Mouse (Mus musculus) limb, embryonic 13.5 days (tissue): ENCODE results near the gene Kat5. TPM values are rescaled to one million over a fixed set of nuclear protein-coding genes. Genes with fewer than 3 reads are reported as not detected.

Experiments
- ATAC-seq: fragments of 200-750 bp; cut with Nextera tagmentation; 2 replicates; pipeline ENCODE4 v1.8.0; 2017; ENCODE audit warnings: low read depth, moderate number of reproducible peaks, moderate TSS enrichment; ENCODE audit not compliant: low FRiP score
- H3K27ac ChIP-seq: fragments of 300-500 bp; sonication (generic); 2 replicates; pipeline ENCODE4 v1.5.1; 2015; ENCODE audit warnings: inconsistent platforms, mild to moderate bottlenecking, moderate library complexity
- H3K27me3 ChIP-seq: fragments of 300-500 bp; sonication (generic); 2 replicates; pipeline ENCODE4 v1.6.1; 2015; ENCODE audit warnings: mild to moderate bottlenecking, inconsistent platforms
- H3K36me3 ChIP-seq: fragments of 300-500 bp; sonication (generic); 2 replicates; pipeline ENCODE4 v1.6.1; 2015; ENCODE audit warnings: inconsistent platforms, mild to moderate bottlenecking, moderate library complexity
- H3K4me1 ChIP-seq: fragments of 300-500 bp; sonication (generic); 2 replicates; pipeline ENCODE4 v1.6.1; 2015; ENCODE audit warnings: inconsistent platforms
- H3K4me2 ChIP-seq: fragments of 300-500 bp; sonication (generic); replicated peaks from 2 replicates; pipeline ENCODE4 v1.6.1; 2015; ENCODE audit warnings: inconsistent platforms, mild to moderate bottlenecking, moderate library complexity
- H3K4me3 ChIP-seq: fragments of 300-500 bp; sonication (generic); 2 replicates; pipeline ENCODE4 v1.5.1; 2015; ENCODE audit warnings: moderate library complexity, mild to moderate bottlenecking, inconsistent platforms
- H3K9ac ChIP-seq: fragments of 300-500 bp; sonication (generic); 2 replicates; pipeline ENCODE4 v1.6.1; 2015; ENCODE audit warnings: mild to moderate bottlenecking, inconsistent platforms
- H3K9me3 ChIP-seq: fragments of 300-500 bp; sonication (generic); 2 replicates; pipeline ENCODE4 v1.6.1; 2016; ENCODE audit warnings: inconsistent platforms
- WGBS: fragments of 180-500 bp; shearing (Covaris S2); methylation state at CpG from one replicate; pipeline ENCODE4 v1.1.7; 2015; 5-methylcytosine and 5-hydroxymethylcytosine counted together
- polyA plus RNA-seq: library from polyadenylated mRNA; unstranded; fragments of >200 nt; fragmentation: Nextera tagmentation; extraction: Ambion mirVana; gene quantifications from 2 replicates; pipeline ENCODE4 v1.2.1, GENCODE M21; 2015

Gene Kat5
- polyA plus RNA-seq, 1 experiment from 2014 or later: 61.5 TPM

DNA sequence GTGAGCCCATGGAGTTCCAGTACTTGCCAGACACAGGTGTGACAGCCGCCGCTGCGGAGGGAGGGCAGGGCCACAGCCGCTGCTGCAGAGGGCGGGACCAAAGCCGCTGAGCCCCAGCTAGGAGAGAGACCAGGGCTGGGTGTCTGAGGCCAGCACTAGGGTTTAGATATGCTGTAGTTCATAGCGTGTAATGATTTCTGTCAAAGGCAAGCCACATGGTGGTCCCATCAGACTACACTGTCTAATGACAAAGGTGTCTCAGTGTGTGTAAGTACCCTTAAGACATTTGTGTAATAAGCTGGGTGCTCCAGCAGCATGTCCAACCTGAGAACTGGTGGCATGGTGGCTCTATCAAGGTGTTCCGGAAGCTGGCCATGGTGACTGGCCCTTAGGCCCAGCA, 31.6 kb upstream of the Kat5 start:
- 90% methylated on average over 8 of the region's 8 CpGs for WGBS
- no peak for ATAC-seq
- Histone ChIP-seq H3K4me3 (no peak overlapping the region), H3K27ac (no peak overlapping the region), H3K9me3 (no peaks in the 10 kb centered on the region), H3K4me2 (no peak overlapping the region), H3K36me3 (peaks cover 82% of the 10 kb centered on the region), H3K27me3 (no peaks in the 10 kb centered on the region), H3K4me1 (peaks cover 19% of the 10 kb centered on the region), H3K9ac (no peak overlapping the region)

DNA sequence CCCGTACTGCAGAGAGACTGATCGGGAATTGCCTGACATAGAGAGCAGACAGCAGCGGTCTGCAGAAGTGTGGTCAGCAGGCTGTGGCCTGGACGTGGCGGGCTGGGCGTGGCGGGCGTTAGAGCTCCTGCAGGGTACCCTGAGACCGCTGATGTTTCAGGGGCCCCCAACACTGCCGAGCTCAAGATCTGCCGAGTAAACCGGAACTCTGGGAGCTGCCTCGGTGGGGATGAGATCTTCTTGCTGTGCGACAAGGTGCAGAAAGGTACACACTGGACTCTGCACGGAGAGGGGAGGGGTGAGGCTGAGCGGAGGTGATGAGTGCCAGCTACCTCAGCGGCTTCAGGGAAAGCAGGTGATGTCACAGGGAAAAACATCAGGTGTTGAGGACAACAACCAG, 31.0 kb upstream of the Kat5 start:
- WGBS: 92% methylated on average over 17 of the region's 17 CpGs
- peaks cover 75% of the 10 kb centered on the region for H3K36me3 ChIP-seq
- no peak overlapping the region for H3K4me2 ChIP-seq
- no peaks in the 10 kb centered on the region for H3K9me3 ChIP-seq
- no peak overlapping the region for H3K27ac ChIP-seq
- ATAC-seq: no peak
- H3K27me3 ChIP-seq: no peaks in the 10 kb centered on the region
- H3K4me1 ChIP-seq: peaks cover 25% of the 10 kb centered on the region
- no peak overlapping the region for H3K4me3 ChIP-seq
- no peak overlapping the region for H3K9ac ChIP-seq

DNA sequence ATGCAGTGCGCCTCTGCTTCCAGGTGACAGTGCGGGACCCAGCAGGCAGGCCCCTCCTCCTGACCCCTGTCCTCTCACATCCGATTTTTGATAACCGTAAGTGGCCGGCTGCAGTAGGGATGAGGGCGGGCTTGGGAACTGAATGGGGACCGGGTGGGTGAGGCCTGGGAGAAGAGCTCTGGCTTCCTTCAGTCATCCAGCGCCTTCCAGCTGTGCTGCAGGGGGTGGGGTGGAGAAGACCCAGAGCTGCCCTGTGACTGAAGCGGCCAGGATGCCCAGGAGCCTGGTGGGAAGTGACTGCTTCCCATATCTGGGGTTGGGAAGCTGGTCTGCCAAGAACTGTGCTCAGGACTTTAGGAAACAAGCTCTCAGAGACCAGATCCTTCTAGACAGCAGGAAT, 30.3 kb upstream of the Kat5 start:
- no peak overlapping the region for H3K4me3 ChIP-seq
- 70% methylated on average over 9 of the region's 9 CpGs for WGBS
- H3K36me3 ChIP-seq: peaks cover 69% of the 10 kb centered on the region
- H3K4me2 ChIP-seq: no peak overlapping the region
- H3K9ac ChIP-seq: no peak overlapping the region
- H3K27me3 ChIP-seq: no peaks in the 10 kb centered on the region
- no peaks in the 10 kb centered on the region for H3K9me3 ChIP-seq
- H3K4me1 ChIP-seq: peaks cover 26% of the 10 kb centered on the region
- no peak for ATAC-seq
- no peak overlapping the region for H3K27ac ChIP-seq

DNA sequence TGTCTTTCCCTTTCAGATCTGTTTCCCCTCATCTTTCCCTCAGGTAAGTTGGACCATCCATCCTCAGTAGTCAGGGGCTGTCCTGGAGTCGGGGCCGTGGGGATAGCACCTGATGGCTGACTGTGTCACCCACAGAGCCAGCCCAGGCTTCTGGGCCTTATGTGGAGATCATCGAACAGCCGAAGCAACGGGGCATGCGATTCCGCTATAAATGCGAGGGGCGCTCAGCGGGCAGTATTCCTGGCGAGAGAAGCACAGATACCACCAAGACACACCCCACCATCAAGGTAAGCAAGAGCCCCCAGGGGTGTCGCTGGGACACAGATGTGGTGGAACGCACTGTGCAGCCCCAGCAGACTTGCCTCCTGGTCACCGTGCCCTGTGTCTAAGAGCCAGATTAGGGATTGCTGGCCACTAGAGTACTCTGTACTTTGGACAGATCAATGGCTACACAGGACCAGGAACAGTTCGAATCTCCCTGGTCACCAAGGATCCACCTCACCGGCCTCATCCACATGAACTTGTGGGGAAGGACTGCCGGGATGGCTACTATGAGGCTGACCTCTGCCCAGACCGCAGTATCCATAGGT, 28.5 kb upstream of the Kat5 start:
- H3K27ac ChIP-seq: no peak overlapping the region
- H3K4me2 ChIP-seq: peak overlapping the region; percentile 92
- peaks cover 50% of the 10 kb centered on the region for H3K36me3 ChIP-seq
- peak overlapping the region; percentile 79 for H3K4me3 ChIP-seq
- H3K4me1 ChIP-seq: peaks cover 26% of the 10 kb centered on the region
- H3K9me3 ChIP-seq: no peaks in the 10 kb centered on the region
- peak overlapping the region; percentile 87 for H3K9ac ChIP-seq
- WGBS: 90% methylated on average over 18 of the region's 18 CpGs
- ATAC-seq: no peak
- H3K27me3 ChIP-seq: no peaks in the 10 kb centered on the region

DNA sequence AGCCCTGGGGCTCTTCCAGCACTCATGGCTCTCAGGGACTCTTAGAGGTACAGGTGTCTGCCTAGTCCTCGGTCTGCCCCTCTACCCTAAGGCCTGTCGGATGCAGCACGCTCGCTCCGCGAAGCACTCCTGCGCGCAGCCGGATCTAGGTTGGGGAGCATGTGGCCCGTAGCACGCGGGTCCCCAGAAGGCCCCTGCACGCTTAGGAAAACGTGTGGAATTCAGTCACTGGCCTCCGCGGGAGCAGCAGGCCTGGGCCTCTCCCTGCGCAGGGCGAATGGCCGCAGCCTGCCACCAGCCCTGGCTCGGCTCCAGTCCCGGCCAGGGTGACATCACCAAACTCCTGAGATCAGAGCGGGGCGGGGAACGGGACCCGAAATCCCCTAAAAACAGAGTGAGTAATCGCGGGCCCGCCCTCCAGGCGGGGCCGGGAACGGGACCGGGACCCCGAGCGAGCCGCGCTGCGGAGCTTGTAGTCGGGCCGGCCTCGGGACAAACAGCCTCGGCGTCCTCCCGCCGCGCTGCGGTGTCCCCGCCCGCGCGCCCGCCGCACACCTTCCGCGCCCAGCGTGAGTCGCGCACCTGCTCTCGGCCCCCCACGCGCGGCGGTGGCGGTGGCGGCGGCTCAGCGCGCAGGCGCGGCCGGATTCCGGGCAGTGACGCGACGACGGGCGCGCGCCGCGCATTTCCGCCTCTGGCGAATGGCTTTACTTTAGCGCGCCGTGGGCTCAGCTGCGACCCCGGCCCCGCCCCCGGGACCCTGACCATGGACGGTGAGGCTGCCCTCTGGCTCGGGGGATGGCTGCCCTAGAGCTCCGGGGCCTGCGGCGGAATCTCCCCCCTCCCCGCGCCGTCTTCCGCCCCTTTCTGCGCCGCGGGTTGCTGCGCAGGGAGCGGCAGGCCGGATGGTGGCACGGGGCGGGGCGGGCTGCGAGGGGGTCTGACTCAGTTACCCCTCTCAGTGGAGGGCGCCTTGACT, 27.3 kb upstream of the Kat5 start, which contains the start of gene Rela:
TSS of gene Rela (plus strand) at position 415 of the 979 bp plus-strand sequence.
- peak; percentile 83 for ATAC-seq
- under 1% methylated on average over 86 of the region's 109 CpGs for WGBS
- H3K4me2 ChIP-seq: peak within 1 kb of the TSS; percentile 92

DNA sequence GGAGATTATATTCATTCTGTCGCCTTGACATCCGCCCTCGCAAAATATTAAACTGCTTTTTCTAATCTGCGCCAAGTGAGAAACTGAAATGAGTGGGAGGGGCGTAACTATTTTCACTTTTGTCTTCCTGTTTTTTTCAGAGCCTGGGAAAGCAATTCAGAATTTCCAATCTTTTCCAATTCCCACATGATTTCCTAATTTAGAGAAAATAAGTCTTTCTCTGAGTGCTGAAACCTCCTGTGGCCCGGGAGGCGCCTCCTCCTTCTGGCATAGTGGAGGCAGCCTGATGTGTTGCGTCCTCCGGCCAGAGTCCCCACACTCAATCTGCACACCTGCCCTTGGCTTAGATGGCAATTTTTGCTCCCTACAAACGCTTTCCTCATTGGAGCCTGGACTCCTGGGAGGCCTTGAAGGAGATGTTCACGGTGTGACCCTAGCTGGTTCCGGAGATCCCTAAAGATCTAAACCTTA, 26.6 kb upstream of the Kat5 start:
- H3K4me3 ChIP-seq: peak overlapping the region; percentile 79
- H3K36me3 ChIP-seq: peaks cover 32% of the 10 kb centered on the region
- H3K27ac ChIP-seq: peak overlapping the region; percentile 82
- whole genome bisulfite sequencing: 36% methylated on average over 12 of the region's 12 CpGs
- H3K4me1 ChIP-seq: peaks cover 26% of the 10 kb centered on the region
- no peaks in the 10 kb centered on the region for H3K9me3 ChIP-seq
- peak overlapping the region; percentile 87 for H3K9ac ChIP-seq
- no peak for ATAC-seq
- no peaks in the 10 kb centered on the region for H3K27me3 ChIP-seq
- peak overlapping the region; percentile 92 for H3K4me2 ChIP-seq

More for the DNA sequence above, 27.3 kb upstream of the Kat5 start, which contains the start of gene Rela:
- Histone ChIP-seq H3K36me3 (peaks cover 40% of the 10 kb centered on the region), H3K4me1 (peaks cover 26% of the 10 kb centered on the region), H3K9ac (peak within 1 kb of the TSS; percentile 87), H3K4me3 (peak within 1 kb of the TSS; percentile 79), H3K27ac (peak within 1 kb of the TSS; percentile 82), H3K27me3 (no peaks in the 10 kb centered on the region), H3K9me3 (no peaks in the 10 kb centered on the region)

DNA sequence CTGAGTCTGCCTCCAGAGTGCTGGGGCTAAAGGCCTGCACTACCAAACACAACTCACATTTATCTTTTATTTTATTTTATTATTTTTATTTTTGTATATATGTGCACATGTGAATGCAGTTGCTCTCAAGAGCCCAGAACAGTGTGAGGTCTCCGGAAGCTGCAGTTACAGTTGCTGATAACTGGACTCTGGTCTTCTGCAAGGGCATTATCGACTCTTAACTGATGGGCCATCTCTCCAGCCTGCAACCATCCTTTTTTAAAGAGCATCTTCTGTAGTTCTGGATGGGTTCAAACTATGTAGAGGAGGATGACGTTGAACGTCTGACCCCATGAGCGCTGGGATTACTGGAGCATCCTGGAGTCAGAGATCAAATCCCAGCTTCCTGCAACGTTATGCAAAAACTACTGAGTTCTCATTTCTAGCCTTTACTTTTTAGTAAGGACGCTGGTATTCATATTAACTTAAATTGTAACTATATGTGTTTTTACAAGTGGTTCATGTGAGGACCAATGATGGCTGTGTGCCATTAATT, 26.1 kb upstream of the Kat5 start:
- ATAC-seq: no peak
- H3K4me3 ChIP-seq: no peak overlapping the region
- H3K9ac ChIP-seq: no peak overlapping the region
- WGBS: 80% methylated on average over 7 of the region's 7 CpGs
- no peaks in the 10 kb centered on the region for H3K9me3 ChIP-seq
- H3K27me3 ChIP-seq: no peaks in the 10 kb centered on the region
- peak overlapping the region; percentile 92 for H3K4me2 ChIP-seq
- H3K4me1 ChIP-seq: peaks cover 26% of the 10 kb centered on the region
- H3K36me3 ChIP-seq: peaks cover 27% of the 10 kb centered on the region
- H3K27ac ChIP-seq: no peak overlapping the region

DNA sequence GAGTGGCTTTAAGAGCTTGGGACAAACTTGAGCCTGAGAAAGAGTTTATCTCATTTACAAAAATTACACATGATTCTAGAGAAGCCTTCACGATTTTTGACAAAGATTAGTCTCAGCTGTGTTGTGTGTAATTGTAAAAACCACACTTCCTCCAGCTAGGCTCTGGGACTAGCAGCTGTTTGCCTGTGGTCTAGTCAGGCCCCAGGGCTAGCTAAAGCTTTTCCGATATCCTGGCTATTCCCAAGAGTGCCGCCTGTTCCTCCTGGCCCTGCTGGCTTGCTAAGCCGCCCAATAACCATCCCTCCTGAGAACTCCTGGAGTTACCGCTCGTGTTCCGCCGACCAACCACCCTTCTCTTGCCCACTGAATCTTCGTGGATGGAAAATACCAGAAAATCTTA, 22.1 kb upstream of the Kat5 start:
- H3K27me3 ChIP-seq: no peaks in the 10 kb centered on the region
- no peaks in the 10 kb centered on the region for H3K9me3 ChIP-seq
- H3K4me3 ChIP-seq: no peak overlapping the region
- no peak overlapping the region for H3K9ac ChIP-seq
- H3K4me2 ChIP-seq: no peak overlapping the region
- ATAC-seq: no peak
- H3K4me1 ChIP-seq: peaks cover 10% of the 10 kb centered on the region
- 64% methylated on average over 9 of the region's 9 CpGs for WGBS
- no peak overlapping the region for H3K27ac ChIP-seq
- H3K36me3 ChIP-seq: no peaks in the 10 kb centered on the region

DNA sequence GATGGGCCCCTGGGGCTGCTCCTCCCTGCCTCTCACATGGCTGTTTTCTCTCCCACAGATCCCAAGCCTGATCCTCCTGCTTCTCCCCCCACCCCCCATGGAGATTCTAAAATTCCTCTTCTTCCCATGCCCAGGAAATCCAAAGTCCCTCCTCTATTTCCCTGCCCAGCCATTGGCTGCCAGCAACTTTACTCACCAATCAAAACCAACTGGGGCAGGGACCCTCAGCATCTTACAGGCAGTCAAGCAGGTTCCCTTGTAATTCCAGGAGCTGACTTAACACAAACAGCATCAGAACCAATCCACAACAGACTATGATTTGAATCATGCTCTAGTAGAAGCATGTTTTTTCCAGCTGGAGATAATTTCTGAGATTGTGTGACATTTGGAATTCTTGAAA, 19.9 kb upstream of the Kat5 start:
- H3K9me3 ChIP-seq: no peaks in the 10 kb centered on the region

DNA sequence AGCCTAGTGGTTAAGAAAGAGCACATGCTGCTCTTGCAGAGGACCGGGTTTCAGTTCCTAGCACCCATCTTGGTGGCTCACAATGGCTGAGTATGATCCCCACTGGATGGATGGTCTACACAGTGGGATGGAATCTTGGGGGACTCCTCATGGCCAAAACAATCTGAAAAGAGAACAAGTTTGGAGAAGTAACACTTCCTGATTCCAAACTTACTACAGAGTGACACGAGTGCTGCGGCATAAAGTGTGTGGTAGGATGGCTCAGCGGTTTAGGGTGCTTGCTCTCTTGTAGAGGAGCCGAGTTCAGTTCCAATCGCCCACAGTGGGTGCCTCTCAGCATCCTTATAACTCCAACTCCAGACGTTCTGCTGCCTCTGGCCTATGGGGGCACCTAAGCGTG, 15.3 kb upstream of the Kat5 start:
- Histone ChIP-seq H3K4me3 (no peak overlapping the region), H3K27me3 (no peaks in the 10 kb centered on the region), H3K9ac (no peak overlapping the region), H3K27ac (no peak overlapping the region), H3K9me3 (no peaks in the 10 kb centered on the region), H3K4me1 (no peaks in the 10 kb centered on the region), H3K4me2 (no peak overlapping the region), H3K36me3 (no peaks in the 10 kb centered on the region)
- ATAC-seq: no peak
- 87% methylated on average over 8 of the region's 8 CpGs for WGBS

More for the DNA sequence above, 19.9 kb upstream of the Kat5 start:
- Histone ChIP-seq H3K4me3 (no peak overlapping the region), H3K9ac (no peak overlapping the region), H3K4me2 (no peak overlapping the region), H3K4me1 (no peaks in the 10 kb centered on the region), H3K27me3 (no peaks in the 10 kb centered on the region), H3K27ac (no peak overlapping the region), H3K36me3 (no peaks in the 10 kb centered on the region)
- no peak for ATAC-seq

DNA sequence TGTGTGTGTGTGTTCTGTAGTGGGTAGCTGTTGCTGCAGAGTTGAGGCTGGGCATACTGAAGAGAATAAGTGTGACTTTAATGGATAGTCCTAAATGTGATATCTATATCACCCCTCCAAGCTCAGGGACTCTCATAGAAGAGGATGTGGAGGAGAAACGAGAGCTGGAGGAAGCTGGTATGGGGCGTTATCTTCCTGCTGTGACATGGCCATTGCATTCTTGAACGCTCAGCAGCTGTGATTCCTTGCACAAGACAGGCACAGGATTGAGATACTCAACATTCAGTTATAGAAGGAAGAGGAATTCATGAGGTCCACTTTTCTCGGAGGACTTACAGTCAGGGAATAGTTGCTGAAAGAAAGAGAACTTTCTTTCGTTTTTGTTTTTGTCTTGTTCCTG, 11.8 kb upstream of the Kat5 start:
- no peak for ATAC-seq
- Histone ChIP-seq H3K27ac (no peak overlapping the region), H3K4me1 (no peaks in the 10 kb centered on the region), H3K36me3 (no peaks in the 10 kb centered on the region), H3K4me2 (no peak overlapping the region), H3K4me3 (no peak overlapping the region), H3K27me3 (no peaks in the 10 kb centered on the region), H3K9ac (no peak overlapping the region), H3K9me3 (no peaks in the 10 kb centered on the region)
- 80% methylated on average over 5 of the region's 5 CpGs for WGBS

DNA sequence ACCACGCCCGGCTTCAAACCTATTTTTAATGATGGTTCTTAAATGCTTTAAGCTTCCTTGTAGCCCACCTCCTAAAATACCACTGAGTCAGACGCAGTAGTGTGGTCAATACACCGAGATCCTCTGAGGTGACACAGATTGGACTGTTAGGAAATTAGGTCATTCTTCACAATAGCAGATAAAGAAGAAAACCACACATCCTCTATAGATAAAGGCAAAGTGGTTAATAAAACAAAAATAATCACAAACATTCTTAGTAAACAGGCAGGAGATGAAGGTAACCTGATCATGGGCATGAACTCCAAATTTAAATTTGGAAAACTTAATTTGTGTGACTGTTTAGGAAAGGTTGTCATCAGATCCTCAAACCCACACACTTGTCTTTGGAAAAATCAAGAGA, 10.0 kb upstream of the Kat5 start:
- Histone ChIP-seq H3K9ac (no peak overlapping the region), H3K27me3 (no peaks in the 10 kb centered on the region), H3K9me3 (no peaks in the 10 kb centered on the region), H3K4me2 (no peak overlapping the region), H3K36me3 (no peaks in the 10 kb centered on the region), H3K4me1 (no peaks in the 10 kb centered on the region), H3K4me3 (no peak overlapping the region), H3K27ac (no peak overlapping the region)
- 83% methylated on average over 4 of the region's 4 CpGs for WGBS
- no peak for ATAC-seq
